Mouse (Mus musculus): ENCODE measurements around the gene Ptprk.

Ptprk gene

DNA sequence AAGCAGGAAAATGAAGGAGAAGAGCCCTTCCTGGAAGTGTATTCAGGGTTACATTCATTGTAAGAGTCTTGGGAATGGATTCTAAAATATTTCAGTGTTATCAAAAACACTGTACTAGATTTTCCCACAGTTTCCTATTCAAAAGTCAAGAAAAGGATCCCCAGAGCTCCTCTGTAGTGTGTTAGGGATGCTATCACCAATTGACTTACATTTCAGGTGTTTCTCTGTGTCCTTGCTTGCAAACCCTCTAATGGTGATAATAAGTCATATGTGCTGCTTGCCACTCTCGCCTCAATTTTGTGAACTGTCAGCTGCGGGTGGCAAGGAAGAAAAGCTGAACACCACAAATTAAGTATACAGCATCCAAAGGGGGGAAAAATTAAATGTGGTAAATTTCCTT, 492.2 kb downstream of the Ptprk start:
- DNase-seq: no peak

DNA sequence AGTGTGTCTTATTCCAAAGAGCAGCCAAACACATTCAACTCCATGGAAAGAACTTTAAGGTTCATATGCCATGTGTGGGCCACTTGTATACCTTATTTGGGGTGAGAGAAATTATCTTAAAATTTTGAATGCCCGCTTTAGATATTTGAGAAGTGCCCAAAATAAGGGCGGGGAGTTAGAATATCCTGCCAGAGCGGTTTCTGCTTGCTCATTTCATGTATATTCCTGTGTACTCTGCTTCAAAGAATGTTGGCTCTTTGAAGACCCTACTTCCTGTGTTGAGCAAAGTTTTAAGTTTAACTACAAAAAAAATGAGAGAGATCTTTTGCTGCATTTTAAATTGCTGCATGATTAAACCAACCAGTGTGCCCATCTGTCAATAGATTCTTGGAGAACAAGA, 492.8 kb downstream of the Ptprk start:
- no peak for DNase-seq

DNA sequence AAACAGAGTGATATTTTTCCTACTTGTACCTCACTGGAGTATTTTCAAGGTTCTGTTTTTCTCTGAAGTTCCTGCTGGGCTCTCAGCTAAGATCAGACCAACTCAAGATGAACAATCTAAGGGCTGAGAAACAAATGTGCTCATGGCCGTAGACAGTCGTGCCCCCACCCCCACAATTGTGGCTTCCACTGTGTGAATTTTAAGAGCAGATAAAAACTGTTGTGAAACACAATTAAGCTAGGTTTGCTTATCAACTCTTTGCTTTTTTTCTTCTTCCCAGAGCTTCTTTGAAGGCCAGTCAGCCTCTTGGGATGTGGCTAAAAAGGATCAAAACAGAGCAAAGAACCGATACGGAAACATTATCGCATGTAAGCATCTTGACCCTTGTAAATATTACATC, 493.4 kb downstream of the Ptprk start:
- no peak for DNase-seq

DNA sequence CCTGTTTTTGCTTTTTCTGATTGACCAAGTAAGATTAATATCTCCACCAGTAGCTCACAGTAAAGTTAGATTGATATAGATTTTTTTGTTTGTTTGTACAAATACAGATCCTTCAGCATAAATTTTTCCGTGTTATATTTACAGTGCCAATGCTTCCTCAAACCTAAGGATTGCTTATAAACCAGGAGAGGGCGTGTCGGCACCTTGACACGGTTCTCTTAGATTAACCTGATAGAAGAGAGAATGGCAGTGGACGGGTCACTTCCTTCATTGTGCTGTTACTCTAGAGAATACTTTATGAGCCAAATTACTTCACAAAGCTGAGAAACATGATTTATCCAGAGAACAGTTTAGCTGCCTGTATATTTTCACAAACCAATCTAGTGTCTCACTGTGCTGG, 505.0 kb downstream of the Ptprk start:
- no peak for DNase-seq

DNA sequence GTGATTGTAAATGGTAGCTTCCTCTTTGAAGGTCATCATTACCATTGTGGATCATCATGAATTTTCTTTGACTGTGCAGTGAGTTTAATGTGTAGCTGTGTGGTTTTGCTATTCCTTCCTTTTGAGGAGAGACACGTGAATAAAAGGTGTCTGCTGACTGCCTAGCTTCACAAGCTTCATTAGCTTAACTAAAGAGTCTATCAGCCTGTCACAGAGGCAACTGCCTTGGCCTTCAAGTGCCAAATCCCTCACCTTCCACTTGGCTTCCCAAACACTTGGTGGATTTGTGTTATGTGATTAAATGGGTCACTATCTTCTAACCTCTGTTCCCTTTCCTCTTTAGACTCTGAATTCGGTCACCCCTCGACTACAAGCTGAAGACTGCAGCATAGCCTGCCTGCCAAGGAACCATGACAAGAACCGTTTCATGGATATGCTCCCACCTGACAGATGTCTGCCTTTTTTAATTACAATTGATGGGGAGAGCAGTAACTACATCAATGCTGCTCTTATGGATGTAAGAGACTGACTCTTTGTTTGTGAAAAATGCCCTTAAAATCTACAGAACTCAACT, 512.0 kb downstream of the Ptprk start:
- DNase-seq: no peak

DNA sequence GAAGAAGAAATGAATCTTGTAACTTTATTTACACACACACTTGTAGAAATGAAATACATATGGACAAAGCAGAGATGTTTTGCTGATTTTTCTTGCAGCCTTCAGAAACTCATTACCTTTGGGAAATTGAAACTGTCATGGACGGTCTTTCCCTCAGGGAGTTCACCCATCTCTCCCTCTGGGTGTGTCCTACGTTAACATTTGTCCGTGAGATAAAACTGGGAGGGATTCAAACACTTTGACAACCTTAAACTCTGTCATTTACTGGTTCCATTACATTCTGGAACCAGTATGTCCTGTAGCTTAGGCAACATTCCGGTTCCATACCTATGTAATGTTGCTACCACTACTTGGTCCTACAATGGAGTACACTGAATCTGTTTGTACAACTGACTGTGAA, 513.8 kb downstream of the Ptprk start:
- DNase-seq: no peak

DNA sequence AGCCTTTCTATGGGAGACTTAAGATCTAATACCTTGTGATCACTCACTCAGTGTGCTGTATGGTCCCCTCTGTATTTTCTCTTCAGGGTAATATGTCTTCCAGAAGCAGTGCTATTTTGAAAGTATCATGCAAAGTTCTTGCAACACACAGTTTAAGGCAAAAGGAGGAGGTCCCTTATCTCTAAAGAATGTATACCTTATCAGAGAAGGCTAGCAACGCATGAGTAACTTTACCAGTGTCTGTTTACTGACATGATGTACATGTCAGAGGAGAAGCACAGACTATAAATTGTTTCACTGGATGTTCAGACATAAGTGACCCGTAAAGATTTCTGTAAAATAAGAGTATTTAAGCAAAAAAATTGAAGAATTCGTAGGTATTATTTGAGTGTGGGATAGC, 516.2 kb downstream of the Ptprk start:
- no peak for DNase-seq

DNA sequence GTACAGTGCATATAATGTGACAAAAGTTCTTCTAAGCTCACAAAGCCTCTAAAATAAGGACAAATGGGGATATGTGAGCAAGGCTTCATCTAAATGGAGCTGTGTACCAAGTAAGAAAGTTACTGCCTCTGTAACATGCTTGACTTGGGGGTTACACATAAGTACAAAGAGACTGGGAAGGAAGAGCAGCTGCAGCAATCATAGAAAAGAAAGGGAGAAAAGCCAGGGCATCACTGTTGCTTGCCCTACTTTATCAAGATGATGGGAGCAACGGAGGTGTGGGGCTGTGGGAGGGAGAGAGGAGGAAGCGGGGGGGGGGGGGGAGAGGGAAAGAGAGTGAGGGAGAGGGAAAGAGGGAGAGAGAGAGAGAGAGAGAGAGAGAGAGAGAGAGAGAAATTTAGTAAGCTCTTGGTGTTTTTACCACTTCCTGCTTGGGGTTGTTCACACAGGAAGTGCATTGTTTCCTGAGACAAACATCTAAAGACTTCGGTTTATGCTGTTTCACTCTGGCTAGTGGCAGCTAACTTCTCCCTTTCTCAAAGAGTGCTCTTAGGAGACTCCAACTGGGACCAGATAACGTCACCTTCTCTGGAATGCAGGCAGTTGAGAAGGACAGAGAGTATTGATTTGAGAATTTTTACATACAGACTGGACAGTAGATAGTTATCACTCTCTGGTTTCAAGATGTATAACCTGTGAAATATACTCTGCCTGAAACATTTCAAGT, 519.1 kb downstream of the Ptprk start:
- DNase-seq: no peak

DNA sequence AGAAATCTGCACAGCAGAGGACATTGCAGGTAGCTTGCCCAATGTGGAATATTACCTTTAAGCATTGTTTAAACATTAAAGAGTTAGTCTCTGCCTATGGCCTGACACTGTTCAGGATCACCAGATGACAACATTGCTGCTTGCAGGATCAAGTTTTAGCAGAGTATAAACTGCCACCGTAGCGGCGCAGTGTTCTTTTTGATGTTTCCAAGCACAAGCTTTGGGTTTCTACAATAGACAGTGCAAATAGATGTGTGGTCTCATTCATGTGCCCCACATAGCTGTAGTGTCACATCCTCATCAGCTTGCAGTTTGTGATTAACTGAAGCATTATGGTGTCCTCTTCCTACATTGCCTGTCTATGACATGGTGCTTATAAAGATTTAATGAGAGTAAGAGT, 522.3 kb downstream of the Ptprk start:
- no peak for DNase-seq

DNA sequence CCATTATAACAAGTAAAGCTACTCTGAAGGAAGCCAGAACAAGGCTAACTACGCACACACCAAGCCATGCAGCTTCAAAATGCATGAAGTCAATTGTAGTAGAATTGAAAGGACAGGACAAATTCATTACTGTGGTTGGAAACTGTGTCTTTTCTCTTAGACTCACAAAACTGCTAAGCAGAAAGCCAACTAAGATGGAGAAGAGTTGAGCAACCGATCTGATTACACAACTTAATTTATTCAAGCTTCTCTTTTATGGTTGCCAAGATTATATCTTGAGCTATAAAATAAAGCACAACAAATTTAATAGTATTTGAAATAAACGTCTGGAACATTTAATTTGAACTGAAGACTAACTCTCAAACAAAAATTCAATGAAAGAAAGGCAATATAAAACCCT, 534.5 kb downstream of the Ptprk start:
- DNase-seq: no peak

DNA sequence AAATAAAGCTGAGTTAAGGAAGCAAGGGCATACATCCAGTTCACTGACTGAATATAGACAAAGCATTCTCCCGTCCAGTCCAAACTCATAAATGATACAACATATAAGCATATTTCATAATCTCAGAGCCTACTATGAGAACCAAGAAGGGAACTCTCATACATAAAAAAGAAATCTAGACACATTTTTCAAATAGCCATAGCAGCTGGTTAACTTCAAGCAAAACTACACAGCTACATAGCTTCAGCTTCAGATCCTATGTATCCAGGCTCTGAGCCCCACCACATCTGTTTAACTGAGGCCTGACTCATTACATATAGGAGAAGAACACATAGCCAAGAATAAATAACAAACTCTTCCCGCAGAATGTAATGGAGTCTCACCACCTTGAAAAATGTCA, 539.8 kb downstream of the Ptprk start:
- no peak for DNase-seq

DNA sequence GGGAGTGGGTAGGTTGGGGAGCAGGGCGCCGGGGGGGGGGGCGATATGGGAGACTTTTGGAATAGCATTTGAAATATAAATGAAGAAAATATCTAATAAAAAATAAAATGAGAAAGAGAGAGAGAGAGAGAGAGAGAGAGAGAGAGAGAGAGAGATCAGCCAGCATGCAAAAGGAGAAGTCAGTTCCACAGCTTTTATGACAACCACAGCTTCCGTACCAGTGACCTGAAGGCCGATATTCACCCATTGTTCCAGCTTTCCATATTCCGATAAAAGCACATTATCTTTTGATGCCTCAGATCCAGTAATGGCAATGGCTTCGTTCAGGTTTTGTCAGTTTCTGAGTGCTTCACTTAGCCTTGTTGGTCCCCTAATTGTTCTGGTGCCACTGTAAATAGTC, 542.6 kb downstream of the Ptprk start:
- DNase-seq: no peak

DNA sequence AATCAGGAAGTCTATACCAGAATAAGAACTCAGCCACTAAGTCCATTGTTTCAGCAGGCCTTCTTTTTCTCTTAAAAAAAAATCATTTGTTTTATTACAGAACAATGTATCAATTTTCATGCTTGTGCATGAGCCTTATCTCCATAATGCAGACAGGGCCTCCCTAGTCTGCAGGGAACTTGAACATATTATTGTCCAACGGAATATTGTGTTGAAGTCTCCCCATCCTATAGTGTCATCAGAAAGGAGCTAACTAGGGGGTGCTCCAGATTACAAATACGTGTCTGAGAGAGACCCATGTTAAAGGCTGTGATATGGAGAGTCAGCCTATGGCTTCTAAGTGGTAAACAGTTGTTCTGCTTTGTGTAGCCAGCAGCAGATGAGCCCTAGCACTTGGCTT, 543.4 kb downstream of the Ptprk start:
- no peak for DNase-seq

DNA sequence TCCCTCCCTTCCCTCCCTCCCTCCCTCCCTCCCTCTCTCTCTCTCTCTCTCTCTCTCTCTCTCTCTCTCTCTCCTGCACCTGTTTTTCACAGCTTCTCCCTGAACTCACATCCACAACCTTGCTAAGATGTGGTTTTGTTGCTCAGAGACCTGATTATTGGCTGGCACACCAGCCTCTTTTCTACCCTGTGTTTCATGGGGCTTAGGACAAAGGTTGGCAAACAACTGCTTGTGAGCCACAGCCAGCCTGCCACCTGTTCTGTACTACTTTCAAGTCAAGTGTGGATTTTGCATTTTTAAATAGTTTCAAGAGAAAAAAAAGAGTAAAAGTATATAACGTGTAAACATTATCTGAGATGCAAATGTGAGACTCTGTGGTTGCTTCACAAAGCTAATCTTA, 544.8 kb downstream of the Ptprk start:
- no peak for DNase-seq

DNA sequence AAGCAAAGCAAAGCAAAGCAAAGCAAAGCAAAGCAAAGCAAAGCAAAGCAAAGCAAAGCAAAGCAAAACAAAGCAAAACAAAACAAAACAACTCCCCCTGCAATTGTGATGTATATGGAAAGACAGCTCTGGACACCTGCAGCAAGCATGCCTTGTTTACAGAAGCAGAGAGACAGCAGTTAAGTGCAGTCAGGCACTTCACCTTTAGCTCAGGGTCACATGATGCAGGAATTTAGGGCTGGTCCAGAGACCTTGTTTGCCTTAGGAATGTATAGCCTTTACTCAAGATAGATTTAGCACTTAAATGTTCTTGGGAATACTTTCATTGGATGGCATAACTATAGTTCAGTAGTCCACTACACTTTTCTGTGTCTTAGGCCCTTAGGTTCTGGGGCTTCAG, 561.5 kb downstream of the Ptprk start:
- no peak for DNase-seq

DNA sequence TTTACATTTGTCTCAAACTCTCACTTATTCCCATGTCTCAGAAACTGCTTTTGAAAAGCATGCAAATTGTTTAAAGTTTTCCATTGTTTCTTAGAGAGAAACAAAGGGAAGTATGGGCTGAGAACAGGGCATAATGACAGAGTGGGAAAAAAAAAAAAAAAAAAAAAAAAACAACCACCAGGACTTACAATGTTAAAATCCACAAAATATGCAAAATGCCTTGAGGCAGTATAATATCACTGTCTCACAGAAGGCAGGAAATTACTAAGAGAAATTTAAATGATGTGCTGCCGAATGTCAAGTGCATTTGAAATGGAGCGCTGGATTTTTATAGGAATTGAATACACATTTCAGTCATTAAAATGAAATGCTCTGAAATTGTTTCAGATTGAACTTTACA, 567.3 kb downstream of the Ptprk start:
- no peak for DNase-seq
